Mouse (Mus musculus): ENCODE results near the gene Plin3. TPM values are rescaled to one million over a fixed set of nuclear protein-coding genes. Genes with fewer than 3 reads are reported as not detected.

Plin3 gene
- total RNA-seq, 2 experiments from 2014 or later = 42.4 to 75.0 TPM

DNA sequence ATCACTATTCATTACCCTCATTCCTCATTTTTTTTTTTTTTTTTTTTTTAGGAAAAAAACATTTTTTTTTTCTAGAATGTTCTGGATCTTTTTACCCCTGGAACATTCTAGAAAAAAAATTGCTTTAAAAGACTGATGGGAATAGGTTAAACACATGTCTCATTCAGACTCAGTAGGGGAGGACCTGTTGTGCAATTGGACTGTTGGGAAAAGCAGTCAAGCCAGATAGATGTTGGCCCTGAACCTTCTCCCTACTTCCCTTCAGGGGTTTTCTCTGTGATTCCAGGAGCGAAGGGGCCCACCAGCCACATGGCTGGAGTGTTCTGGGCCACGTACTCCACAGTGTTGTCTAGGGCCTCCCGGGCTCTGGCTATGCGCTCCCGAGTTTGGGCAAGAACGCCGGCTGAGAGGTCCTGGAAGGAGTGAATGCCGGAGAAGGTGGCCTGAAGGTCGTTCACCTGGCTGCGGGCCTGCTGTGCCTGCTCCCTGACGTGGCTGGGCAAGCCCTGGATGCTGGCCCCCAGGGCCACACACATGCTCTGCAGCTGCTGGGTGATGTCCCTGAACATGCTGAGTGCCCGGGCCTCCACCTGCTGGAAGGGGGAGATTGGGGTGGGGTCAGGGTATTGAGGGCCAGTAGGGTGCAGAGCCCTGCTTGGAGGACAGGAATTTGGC lies 13.1 kb downstream of the Plin3 start:
- DNase-seq = peak; percentile 82
- H3K4me3 ChIP-seq = no peak overlapping the region
- intact Hi-C loops (cut with DNase I) = no loop called here
- no peak for TF ChIP-seq CTCF (IDR thresholded peaks at IDR 0.05)
- peak overlapping the region; percentile 95 for H3K27ac ChIP-seq

DNA sequence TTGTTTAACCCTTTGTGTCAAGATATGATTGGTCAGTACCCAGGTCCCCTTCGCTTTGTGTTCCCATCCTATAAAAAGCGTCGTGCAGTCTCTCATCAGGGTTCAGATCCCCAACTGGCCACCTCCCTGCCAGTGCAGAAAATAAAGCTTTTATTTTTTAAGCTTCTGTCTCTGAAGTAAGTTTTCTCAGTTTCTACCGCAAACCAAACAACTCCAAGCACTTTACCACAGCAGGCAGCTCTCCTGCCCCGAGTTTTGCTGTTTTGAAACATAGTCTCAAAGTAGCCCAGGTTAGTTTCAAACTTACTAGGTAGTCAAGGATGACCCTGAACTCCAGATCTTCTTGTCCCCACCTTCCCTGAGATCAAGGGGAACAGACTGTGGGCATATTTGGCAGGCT lies 14.3 kb downstream of the Plin3 start:
- no peak for DNase-seq
- TF ChIP-seq CTCF (IDR thresholded peaks at IDR 0.05) = no peak
- Histone ChIP-seq H3K4me3 (no peak overlapping the region), H3K27ac (peak overlapping the region; percentile 95)
- intact Hi-C loops (cut with DNase I) = no loop called here

DNA sequence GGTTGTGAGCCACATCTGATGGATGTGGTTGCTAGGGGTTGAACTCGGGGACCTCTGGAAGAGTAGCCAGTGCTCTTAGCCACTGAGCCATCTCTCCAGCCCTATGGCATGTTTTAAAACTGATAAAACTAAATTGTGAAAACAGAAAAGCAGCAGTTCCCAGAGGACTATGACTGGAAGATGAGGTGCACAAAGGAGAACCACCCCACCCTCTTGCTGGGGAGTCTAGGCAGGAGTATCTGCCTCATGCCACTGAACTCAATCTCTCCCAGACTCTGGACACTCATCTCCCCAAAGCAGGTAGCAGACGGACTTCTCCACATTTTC lies 15.1 kb downstream of the Plin3 start:
- H3K4me3 ChIP-seq = peak overlapping the region; percentile 86
- intact Hi-C loops (cut with DNase I) = no loop called here

DNA sequence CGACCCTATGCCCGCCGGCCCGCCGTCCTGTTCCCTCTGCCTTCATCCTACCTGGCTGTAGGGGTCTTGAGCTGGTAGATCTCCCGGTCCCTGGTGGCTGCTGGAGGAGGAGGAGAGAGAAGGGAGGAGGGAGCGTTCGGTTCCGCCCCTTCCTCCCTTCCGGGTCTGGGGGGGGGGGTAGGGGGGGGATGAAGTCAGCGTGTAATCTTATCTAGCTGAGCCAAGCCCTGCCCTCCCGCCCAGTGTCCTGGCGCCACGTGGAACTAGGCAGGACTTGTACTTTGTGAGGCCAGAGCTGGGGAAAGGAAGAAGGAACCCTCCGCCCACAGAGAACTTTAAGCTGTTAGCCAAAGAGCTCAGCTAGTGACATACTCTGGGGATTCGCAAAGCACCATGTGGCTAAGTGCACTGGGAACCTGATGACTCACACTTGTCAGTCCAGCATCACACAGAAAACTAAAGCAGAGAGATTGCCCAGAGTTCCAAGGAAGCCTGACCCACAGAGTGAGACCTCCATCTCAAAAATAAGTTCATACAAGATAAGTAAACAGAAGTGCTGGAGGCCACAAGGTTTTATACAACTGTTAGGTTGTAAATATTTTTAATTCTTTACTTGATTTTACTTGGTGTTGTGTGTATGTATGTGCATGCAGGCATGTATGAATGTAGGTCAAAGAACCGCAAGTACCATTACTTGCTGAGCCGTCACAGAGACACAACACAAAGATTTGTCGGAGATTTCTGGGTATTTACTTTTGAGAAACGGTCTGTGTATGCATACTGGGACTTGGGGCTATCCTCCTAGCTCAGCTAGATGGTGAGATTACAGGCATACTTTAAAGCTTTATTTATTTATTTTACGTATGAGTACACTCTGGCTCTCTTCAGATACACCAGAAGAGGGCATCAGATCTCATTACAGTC lies 15.8 kb downstream of the Plin3 start, which contains the start of gene Ticam1:
Gene Ticam1, minus strand, starts transcription at position 144 of the 924 bp plus-strand sequence.
- TF ChIP-seq CTCF (IDR thresholded peaks at IDR 0.05) = peak; percentile 47
- DNase-seq = peak; percentile 95
- peak within 1 kb of the TSS; percentile 95 for H3K27ac ChIP-seq
- H3K4me3 ChIP-seq = peak within 1 kb of the TSS; percentile 86
- intact Hi-C loops (cut with DNase I) = no loop called here

More for the DNA sequence above, 15.1 kb downstream of the Plin3 start:
- H3K27ac ChIP-seq = peak overlapping the region; percentile 95
- no peak for TF ChIP-seq CTCF (IDR thresholded peaks at IDR 0.05)
- peak; percentile 26 for DNase-seq

DNA sequence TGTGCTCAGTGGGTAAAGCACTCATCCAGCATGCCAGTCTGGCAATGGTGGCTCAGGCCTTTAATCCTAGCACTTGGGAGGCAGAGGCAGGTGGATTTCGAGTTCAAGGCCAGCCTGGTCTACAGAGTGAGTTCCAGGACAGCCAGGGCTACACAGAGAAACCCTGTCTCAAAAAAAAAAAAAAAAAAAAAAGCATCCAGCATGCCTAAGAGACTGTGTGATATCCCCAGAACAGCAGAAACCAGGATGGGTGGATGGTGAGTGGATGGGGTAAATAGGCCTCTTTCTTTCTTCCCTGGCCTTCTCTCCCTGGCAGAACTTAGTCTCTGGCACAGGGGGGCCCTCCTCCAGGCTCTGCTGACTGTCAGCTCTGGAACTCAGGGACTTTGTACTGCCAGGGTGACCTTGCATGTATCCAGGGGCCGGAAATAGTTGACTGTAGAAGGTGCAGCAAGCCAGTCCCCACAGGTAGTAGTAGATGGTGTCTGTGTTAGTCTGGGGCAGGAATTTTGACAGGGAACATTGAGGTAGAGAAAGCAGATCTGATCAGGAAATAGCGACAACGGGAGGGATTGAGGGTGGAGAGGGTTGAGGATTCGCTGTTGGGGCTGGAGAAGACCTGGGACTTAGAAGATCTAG lies 16.7 kb downstream of the Plin3 start:
- Histone ChIP-seq H3K27ac (peak overlapping the region; percentile 95), H3K4me3 (peak overlapping the region; percentile 86)
- intact Hi-C loops (cut with DNase I) = no loop called here
- TF ChIP-seq CTCF (IDR thresholded peaks at IDR 0.05) = no peak
- peak; percentile 54 for DNase-seq

DNA sequence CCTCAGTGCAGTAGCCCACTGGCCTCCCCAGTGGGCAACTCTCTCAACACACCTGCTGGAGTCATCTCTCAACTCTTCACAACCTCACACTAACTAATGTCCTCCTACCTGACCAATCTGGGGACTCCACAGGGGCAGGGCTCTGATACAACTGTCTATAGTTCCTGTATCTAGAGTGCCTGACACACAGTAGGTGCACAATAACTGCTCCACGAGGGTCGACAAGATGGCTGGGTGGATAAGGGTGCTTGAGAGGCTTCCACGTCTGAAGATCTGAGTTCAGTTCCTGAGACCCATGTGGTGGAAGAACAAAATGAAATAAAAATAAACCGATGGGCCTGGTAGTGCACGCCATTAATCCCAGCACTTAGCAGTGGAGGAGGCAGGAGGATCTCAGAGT lies 18.7 kb downstream of the Plin3 start:
- H3K4me3 ChIP-seq = no peak overlapping the region
- TF ChIP-seq CTCF (IDR thresholded peaks at IDR 0.05) = no peak
- intact Hi-C loops (cut with DNase I) = no loop called here
- no peak for DNase-seq
- H3K27ac ChIP-seq = peak overlapping the region; percentile 54

DNA sequence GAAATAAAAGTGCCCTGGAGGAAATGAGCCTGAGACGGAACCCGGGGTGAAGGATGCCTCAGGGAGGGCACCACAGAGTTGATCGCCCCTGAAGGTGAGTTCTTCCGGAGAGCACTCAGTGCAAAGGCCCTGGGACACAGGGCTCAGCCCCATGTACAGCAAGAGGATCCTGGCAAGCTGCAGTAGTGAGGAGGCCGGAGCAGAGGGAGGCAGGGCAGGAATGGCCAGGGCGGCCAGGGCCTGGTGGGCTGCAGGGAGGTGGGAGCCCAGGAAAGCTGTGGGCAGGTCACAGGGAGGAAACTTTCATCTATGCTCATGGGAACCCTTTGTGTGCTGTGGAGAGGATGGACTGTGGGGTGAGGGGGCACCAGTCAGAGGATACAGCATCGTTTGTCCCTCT lies 19.2 kb downstream of the Plin3 start:
- no peak overlapping the region for H3K4me3 ChIP-seq
- intact Hi-C loops (cut with DNase I) = no loop called here
- peak overlapping the region; percentile 49 for H3K27ac ChIP-seq
- no peak for TF ChIP-seq CTCF (IDR thresholded peaks at IDR 0.05)
- no peak for DNase-seq

DNA sequence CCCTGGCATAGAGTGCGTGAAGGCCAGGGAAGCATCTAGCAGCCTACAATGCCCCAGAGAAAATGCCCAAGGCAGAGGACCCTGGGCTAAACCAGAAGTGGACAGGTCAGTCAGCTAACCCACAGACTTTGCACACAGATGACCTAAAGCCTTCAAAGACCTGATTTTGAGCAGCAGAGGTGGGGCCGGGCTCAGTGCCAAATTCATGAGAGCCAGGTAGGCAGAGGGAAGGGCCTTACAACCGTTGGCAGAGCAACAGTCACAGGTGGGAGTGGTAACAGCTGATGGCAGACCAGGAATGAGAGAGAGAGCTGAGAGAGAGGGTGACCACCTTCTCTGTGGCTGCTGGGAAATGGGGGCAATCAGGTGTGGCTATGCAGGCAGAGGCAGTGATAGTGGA lies 20.0 kb downstream of the Plin3 start:
- no peak for DNase-seq
- H3K27ac ChIP-seq = 0 out of 2 replicates have a peak overlapping the region, but pooled peaks have one; percentile 49
- intact Hi-C loops (cut with DNase I) = no loop called here
- no peak for TF ChIP-seq CTCF (IDR thresholded peaks at IDR 0.05)
- no peak overlapping the region for H3K4me3 ChIP-seq

DNA sequence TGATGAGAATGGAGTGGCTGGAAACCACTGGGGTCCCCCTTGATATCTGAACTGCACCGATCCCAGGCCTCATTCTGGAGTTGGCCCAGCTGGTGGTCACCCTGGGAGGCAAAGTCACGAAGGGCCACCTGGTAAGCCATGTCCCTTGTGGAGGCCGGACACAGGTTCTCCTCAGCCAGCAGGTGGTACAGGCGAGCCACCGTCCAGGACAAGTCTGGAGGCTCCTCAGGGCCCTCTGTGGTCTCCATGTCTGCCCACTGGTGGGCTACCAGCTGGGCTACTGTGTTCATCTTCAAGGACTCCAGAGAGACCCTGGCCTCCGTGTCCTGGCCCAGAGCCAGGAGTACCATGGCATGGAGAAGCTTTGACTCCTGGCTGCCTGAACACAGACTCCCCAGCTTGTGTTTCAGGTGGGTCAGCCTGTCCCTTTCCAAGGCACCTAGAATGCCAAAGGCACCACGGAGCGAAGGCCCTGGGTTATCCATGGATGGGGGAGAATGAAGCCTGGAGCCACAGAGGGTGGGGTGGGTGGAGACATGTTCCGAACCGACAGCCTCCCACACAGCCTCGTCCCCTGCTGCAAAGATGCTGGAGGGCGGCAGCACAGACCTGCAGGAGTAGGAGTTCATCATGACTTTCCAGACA lies 20.9 kb downstream of the Plin3 start:
- H3K4me3 ChIP-seq = no peak overlapping the region
- no peak overlapping the region for H3K27ac ChIP-seq
- intact Hi-C loops (cut with DNase I) = no loop called here
- DNase-seq = no peak
- TF ChIP-seq CTCF (IDR thresholded peaks at IDR 0.05) = no peak

DNA sequence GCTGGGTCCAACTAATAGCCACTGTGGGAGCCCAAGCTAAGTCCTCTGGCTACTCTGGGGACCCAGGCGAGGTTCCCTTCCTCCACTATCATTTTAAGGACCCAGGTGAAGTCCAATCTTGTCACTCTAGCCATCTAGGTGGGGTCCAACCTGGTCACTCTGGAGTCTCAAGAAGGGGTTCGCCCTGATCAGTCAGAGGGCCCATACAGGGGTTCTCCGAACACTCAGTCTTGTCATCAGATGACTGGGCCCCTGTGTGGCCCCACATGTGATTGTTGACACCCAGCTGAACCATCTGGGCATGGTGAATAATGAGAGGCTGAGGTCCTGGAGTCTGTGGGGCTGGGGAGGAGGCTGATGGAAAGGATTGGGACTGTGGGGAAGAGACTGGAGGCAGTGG lies 22.9 kb downstream of the Plin3 start:
- Histone ChIP-seq H3K27ac (peak overlapping the region; percentile 96), H3K4me3 (peak overlapping the region; percentile 63)
- intact Hi-C loops (cut with DNase I) = no loop called here
- TF ChIP-seq CTCF (IDR thresholded peaks at IDR 0.05) = no peak
- DNase-seq = no peak

DNA sequence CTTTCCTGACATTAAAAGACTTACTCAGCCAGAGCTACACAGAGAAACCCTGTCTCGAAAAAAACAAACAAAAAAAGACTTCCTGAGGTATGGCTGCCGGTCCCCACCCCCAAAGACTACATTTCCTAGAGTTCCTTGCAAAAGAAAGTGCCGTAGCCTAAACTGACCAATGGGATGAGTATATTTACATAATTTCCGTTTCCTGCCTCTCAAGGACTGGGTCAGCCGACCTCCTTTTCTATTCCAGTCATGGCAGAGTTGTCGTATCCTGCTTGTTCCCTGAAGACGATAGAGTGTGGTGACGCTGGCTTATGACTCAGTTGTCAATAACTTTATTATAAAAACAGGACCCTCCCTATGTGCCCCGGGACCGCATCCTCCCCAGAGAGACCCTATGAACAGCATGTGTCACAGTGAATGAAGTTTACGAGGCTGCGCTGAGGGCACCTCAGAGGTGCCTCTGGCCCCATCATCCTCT lies 23.5 kb downstream of the Plin3 start:
- Histone ChIP-seq H3K27ac (peak overlapping the region; percentile 96), H3K4me3 (peak overlapping the region; percentile 63)
- intact Hi-C loops (cut with DNase I) = no loop called here
- TF ChIP-seq CTCF (IDR thresholded peaks at IDR 0.05) = no peak
- peak; percentile 67 for DNase-seq

DNA sequence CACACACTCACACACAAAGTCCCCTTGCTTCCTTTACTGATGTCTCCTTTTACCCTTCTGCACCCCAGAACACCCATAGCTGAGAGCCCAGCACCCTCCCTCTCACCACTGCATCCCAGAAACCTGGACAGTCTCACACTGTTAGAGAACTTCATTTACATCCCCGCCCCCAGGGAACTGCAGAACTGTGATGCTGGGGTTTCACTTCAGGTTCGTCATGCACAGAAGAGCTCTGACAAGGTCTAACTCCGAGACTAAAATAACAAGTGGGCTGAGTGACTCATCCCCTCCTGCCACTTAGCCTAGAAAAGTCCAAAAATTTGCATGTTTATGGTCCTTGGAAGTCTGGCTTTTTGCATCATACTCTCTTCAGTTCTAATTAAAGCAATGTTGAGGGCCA lies 26.4 kb downstream of the Plin3 start:
- no peak for DNase-seq
- no peak overlapping the region for H3K4me3 ChIP-seq
- intact Hi-C loops (cut with DNase I) = no loop called here
- TF ChIP-seq CTCF (IDR thresholded peaks at IDR 0.05) = no peak
- H3K27ac ChIP-seq = peak overlapping the region; percentile 59
